Mouse (Mus musculus): ENCODE data around the gene Elk4. TPM values are rescaled to one million over a fixed set of nuclear protein-coding genes. Genes with fewer than 3 reads are reported as not detected.
A peak's percentile ranks its signal among the peaks of the same experiment; 100 is the strongest.

Gene Elk4
- total RNA-seq, 1 experiment from 2014 or later, result 116 TPM

- no peak for DNase-seq
These were observed 7.4 kb downstream of the Elk4 start for GRCm38 (mm10) chr1:132014800-132015199.

- no peak for DNase-seq
These were observed 9.3 kb downstream of the Elk4 start for GRCm38 (mm10) chr1:132016691-132017090.

- no peak for DNase-seq
These were observed 12.5 kb downstream of the Elk4 start for GRCm38 (mm10) chr1:132019876-132020275.

- no peak for DNase-seq
These were observed 14.7 kb downstream of the Elk4 start for GRCm38 (mm10) chr1:132022107-132022506.

- DNase-seq, result peak; percentile 21
These were observed 19.7 kb downstream of the Elk4 start for GRCm38 (mm10) chr1:132026925-132027646.

- no peak for DNase-seq
These were observed 20.6 kb downstream of the Elk4 start for GRCm38 (mm10) chr1:132027978-132028377.

GRCm38 (mm10) chr1:132028413-132028812 lies 21.0 kb downstream of the Elk4 start:
- DNase-seq, result no peak

- no peak for DNase-seq
These were observed 23.2 kb downstream of the Elk4 start for GRCm38 (mm10) chr1:132030574-132030973.

GRCm38 (mm10) chr1:132032172-132032571 lies 24.8 kb downstream of the Elk4 start:
- DNase-seq, result no peak

GRCm38 (mm10) chr1:132037746-132038145 lies 30.3 kb downstream of the Elk4 start:
- DNase-seq, result peak; percentile 61

- no peak for DNase-seq
These were observed 31.3 kb downstream of the Elk4 start for GRCm38 (mm10) chr1:132038753-132039152.

GRCm38 (mm10) chr1:132040201-132040621 lies 32.8 kb downstream of the Elk4 start:
- DNase-seq, result peak; percentile 20

- no peak for DNase-seq
These were observed 36.4 kb downstream of the Elk4 start for GRCm38 (mm10) chr1:132043759-132044158.

- peak; percentile 81 for DNase-seq
These were observed 38.8 kb downstream of the Elk4 start for GRCm38 (mm10) chr1:132046143-132046735.

- no peak for DNase-seq
These were observed 44.3 kb downstream of the Elk4 start for GRCm38 (mm10) chr1:132051746-132052145.

- no peak for DNase-seq
These were observed 47.0 kb downstream of the Elk4 start for GRCm38 (mm10) chr1:132054387-132054786.

- no peak for DNase-seq
These were observed 47.8 kb downstream of the Elk4 start for GRCm38 (mm10) chr1:132055054-132055664.

- DNase-seq, result no peak
These were observed 51.2 kb downstream of the Elk4 start for GRCm38 (mm10) chr1:132058558-132058957.

GRCm38 (mm10) chr1:132060036-132060769 lies 52.8 kb downstream of the Elk4 start:
- DNase-seq, result no peak

GRCm38 (mm10) chr1:132061750-132062541 lies 54.5 kb downstream of the Elk4 start:
- DNase-seq, result no peak

GRCm38 (mm10) chr1:132063096-132063495 lies 55.7 kb downstream of the Elk4 start:
- peak; percentile 44 for DNase-seq

GRCm38 (mm10) chr1:132065001-132065400 lies 57.6 kb downstream of the Elk4 start:
- peak; percentile 31 for DNase-seq
